Mouse (Mus musculus): Measurements from ENCODE around the gene Kcnq1. TPM values are rescaled to one million over a fixed set of nuclear protein-coding genes. Genes with fewer than 3 reads are reported as not detected.

Gene Kcnq1
- polyA plus RNA-seq, 1 experiment from 2014 or later, result 1.8 TPM

DNA sequence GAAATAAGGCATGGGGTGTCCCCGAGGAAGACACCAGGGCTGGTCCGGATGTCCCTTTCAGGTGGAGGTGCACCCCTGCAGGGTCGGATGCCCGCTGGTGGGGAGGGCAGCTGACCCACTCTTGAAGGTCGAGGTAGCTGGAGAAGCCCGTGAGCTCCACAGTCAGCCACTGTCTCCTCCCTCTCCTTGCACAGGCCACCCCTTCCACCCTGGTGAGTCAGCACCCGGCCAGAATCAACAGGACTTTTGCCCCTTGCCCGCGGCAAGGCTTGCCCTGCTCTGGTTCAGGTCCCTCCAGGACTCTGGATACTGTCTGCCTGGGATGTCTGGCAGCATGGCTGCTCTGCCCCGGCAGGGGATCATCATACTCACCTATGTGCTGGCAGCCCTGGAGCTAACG, 369.7 kb downstream of the Kcnq1 start:
- H3K4me2 ChIP-seq, result no peak overlapping the region
- no peaks in the 10 kb centered on the region for H3K4me1 ChIP-seq

More for the DNA sequence above, 369.7 kb downstream of the Kcnq1 start:
- H3K36me3 ChIP-seq (replicated peaks), result no peaks in the 10 kb centered on the region
- H3K9ac ChIP-seq, result no peak overlapping the region
- H3K9me3 ChIP-seq, result no peaks in the 10 kb centered on the region
- 70% methylated on average over 11 of the region's 11 CpGs for WGBS
- no peaks in the 10 kb centered on the region for H3K27me3 ChIP-seq (replicated peaks)
- H3K4me3 ChIP-seq, result no peak overlapping the region
- no peak for ATAC-seq (replicated peaks)
- H3K27ac ChIP-seq, result no peak overlapping the region

Other genes starting within 250 kb of the Kcnq1 start
- 34.3 and 35.5 TPM in 2 replicates for gene Th, start 175.2 kb upstream of the Kcnq1 start, polyA plus RNA-seq (2015; fragmentation: Nextera tagmentation; extraction: Ambion mirVana)
- gene Ascl2, start 137.1 kb upstream of the Kcnq1 start, polyA plus RNA-seq (2015; fragmentation: Nextera tagmentation; extraction: Ambion mirVana), result 0.20 and 0.58 TPM in 2 replicates
- gene Tspan32, start 101.3 kb upstream of the Kcnq1 start, polyA plus RNA-seq (2015; fragmentation: Nextera tagmentation; extraction: Ambion mirVana), result 0.66 and 0.97 TPM in 2 replicates
- gene Cd81, start 53.6 kb upstream of the Kcnq1 start, polyA plus RNA-seq (2015; fragmentation: Nextera tagmentation; extraction: Ambion mirVana), result 374 and 398 TPM in 2 replicates
- gene Tssc4, start 37.1 kb upstream of the Kcnq1 start, polyA plus RNA-seq (2015; fragmentation: Nextera tagmentation; extraction: Ambion mirVana), result 103 and 114 TPM in 2 replicates
- gene Trpm5, start 11.7 kb upstream of the Kcnq1 start, polyA plus RNA-seq (2015; fragmentation: Nextera tagmentation; extraction: Ambion mirVana), result 1.3 and 1.6 TPM in 2 replicates